Mouse (Mus musculus): ENCODE results near the gene Sorl1. TPM values are rescaled to one million over a fixed set of nuclear protein-coding genes. Genes with fewer than 3 reads are reported as not detected.

The Sorl1 gene
- polyA plus RNA-seq (2012; rRNA removed; ENCODE audit: low replicate concordance): 62.8 and 89.5 TPM in 2 replicates

GRCm38 (mm10) chr9:42123713-42124576 is at the start of gene Sorl1:
Gene Sorl1, minus strand, starts transcription at chr9:42124297.

Other genes with a start within 250 kb of the Sorl1 start
- gene Sc5d, start 140.0 kb upstream of the Sorl1 start, polyA plus RNA-seq (2012; rRNA removed; ENCODE audit: low replicate concordance): 82.8 and 281 TPM in 2 replicates

Measured in mammary gland, adult 2 months (tissue).